Mouse (Mus musculus) embryonic stem cell, embryonic (primary cell): Measurements from ENCODE around the gene Ifitm2.

Experiments
- CTCF ChIA-PET, 4 experiments: fragments of 300-600 bp in 2 of 4; fragments of 350-600 bp in 2 of 4; sonication (Branson Sonifier 250); formaldehyde crosslinking; loops; one replicate each; lab custom pipeline; 2022; ENCODE audit warnings: inconsistent platforms in 2 of 4; lab: Charles Lee
- POLR2A ChIA-PET, 4 experiments: fragments of 300-600 bp in 2 of 4; fragments of 350-600 bp in 2 of 4; sonication (Branson Sonifier 250); formaldehyde crosslinking; loops; one replicate each; lab custom pipeline; 2022; ENCODE audit warnings: antibody characterized with exemption in 4 of 4, inconsistent platforms in 1 of 4; lab: Charles Lee

Gene Ifitm2

GRCm38 (mm10) chr7:140954733-140955071, 1.1 kb downstream of the Ifitm2 start:
- POLR2A ChIA-PET, result interaction anchor here in 3 of 4 experiments (0.6 to 3.7 kb wide), 24 partner anchors 11 to 723 kb away, joined by 3 to 18 read pairs (median 4); partner anchors contain the start of genes Pgghg (in 2 of the 3), Ifitm1 (in 1 of the 3), Ptdss2 (in 1 of the 3) and Sirt3 (in 1 of the 3)
- CTCF ChIA-PET, result interaction anchor here in 3 of 4 experiments (0.6 to 1.7 kb wide), 5 partner anchors 13 to 162 kb away, joined by 3 to 12 read pairs (median 4); partner anchors contain the start of gene Pgghg (in 1 of the 3)

GRCm38 (mm10) chr7:140953800-140954732, 1.7 kb downstream of the Ifitm2 start:
- POLR2A ChIA-PET, result interaction anchor here in 3 of 4 experiments (0.6 to 3.7 kb wide), 26 partner anchors 12 to 723 kb away, joined by 3 to 18 read pairs (median 4); partner anchors contain the start of genes Pgghg (in 2 of the 3), Ifitm1 (in 1 of the 3), Ptdss2 (in 1 of the 3) and Sirt3 (in 1 of the 3)
- CTCF ChIA-PET, result interaction anchor here in 1 of 4 experiments (1.3 to 1.7 kb wide), 2 partner anchors 12 to 45 kb away, joined by 5 to 12 read pairs; partner anchors contain the start of gene Pgghg

- POLR2A ChIA-PET, result interaction anchor here in 2 of 4 experiments (1.0 to 3.7 kb wide), 9 partner anchors 11 to 98 kb away, joined by 3 to 23 read pairs (median 6); partner anchors contain the start of gene Pgghg (in 1 of the 2)
- CTCF ChIA-PET, result no interaction called here
Observed at GRCm38 (mm10) chr7:140953133-140953532, 2.7 kb downstream of the Ifitm2 start.

- ChIA-PET CTCF (interaction anchor here in 2 of 4 experiments (1.3 to 2.0 kb wide), 2 partner anchors 15 to 44 kb away, joined by 3 to 5 read pairs; no protein-coding TSS in a partner anchor), POLR2A (interaction anchor here in 2 of 4 experiments (0.7 to 3.7 kb wide), 12 partner anchors 9 to 268 kb away, joined by 3 to 23 read pairs (median 3); partner anchors contain the start of genes Pgghg (in 1 of the 2) and Rassf7 (in 1 of the 2))
Observed at GRCm38 (mm10) chr7:140952441-140952840, 3.3 kb downstream of the Ifitm2 start.

- ChIA-PET POLR2A (interaction anchor here (0.7 to 3.7 kb wide), 19 partner anchors 7 to 268 kb away, joined by 3 to 23 read pairs (median 4); partner anchors contain the start of genes Pgghg (in 2 of the 4), Ifitm1 (in 1 of the 4) and Rassf7 (in 1 of the 4)), CTCF (interaction anchor here in 3 of 4 experiments (0.7 to 2.0 kb wide), 4 partner anchors 10 to 43 kb away, joined by 3 to 5 read pairs (median 4); partner anchors contain the start of gene Pgghg (in 1 of the 3))
Observed at GRCm38 (mm10) chr7:140951765-140952164, 4.0 kb downstream of the Ifitm2 start.

GRCm38 (mm10) chr7:140951051-140951450, 4.7 kb downstream of the Ifitm2 start:
- ChIA-PET CTCF (interaction anchor here in 3 of 4 experiments (1.0 to 2.0 kb wide), 4 partner anchors 9 to 43 kb away, joined by 3 to 5 read pairs (median 4); partner anchors contain the start of gene Pgghg (in 1 of the 3)), POLR2A (interaction anchor here in 2 of 4 experiments (0.6 to 3.5 kb wide), 17 partner anchors 8 to 229 kb away, joined by 3 to 23 read pairs (median 4); partner anchors contain the start of genes Pgghg (in 2 of the 2) and Ifitm1 (in 1 of the 2))

- POLR2A ChIA-PET, result interaction anchor here in 3 of 4 experiments (0.7 to 3.5 kb wide), 14 partner anchors 8 to 1648 kb away, joined by 3 to 23 read pairs (median 5); partner anchors contain the start of gene Pgghg (in 2 of the 3)
- CTCF ChIA-PET, result interaction anchor here in 2 of 4 experiments (0.6 to 2.0 kb wide), 4 partner anchors 8 to 197 kb away, joined by 3 to 5 read pairs (median 5); no protein-coding TSS in a partner anchor
Observed at GRCm38 (mm10) chr7:140949824-140950530, 5.8 kb downstream of the Ifitm2 start, which contains the start of gene Ifitm5. Ifitm5 (minus strand) TSS chr7:140950291.

- CTCF ChIA-PET, result no interaction called here
- POLR2A ChIA-PET, result interaction anchor here in 1 of 4 experiments (0.9 to 1.7 kb wide), 3 partner anchors 40 to 102 kb away, joined by 3 to 6 read pairs (median 3); no protein-coding TSS in a partner anchor
Observed at GRCm38 (mm10) chr7:140949255-140949654, 6.5 kb downstream of the Ifitm2 start.

- ChIA-PET CTCF (interaction anchor here in 1 of 4 experiments (1.1 kb wide), 1 partner anchor 101 kb away, joined by 3 read pairs; no protein-coding TSS in a partner anchor), POLR2A (interaction anchor here in 3 of 4 experiments (0.6 to 2.2 kb wide), 7 partner anchors 10 to 122 kb away, joined by 3 to 6 read pairs (median 3); no protein-coding TSS in a partner anchor)
Observed at GRCm38 (mm10) chr7:140948161-140948560, 7.6 kb downstream of the Ifitm2 start.

GRCm38 (mm10) chr7:140946980-140947379, 8.8 kb downstream of the Ifitm2 start:
- POLR2A ChIA-PET, result interaction anchor here in 2 of 4 experiments (0.5 to 2.2 kb wide), 5 partner anchors 12 to 522 kb away, joined by 3 to 6 read pairs (median 3); no protein-coding TSS in a partner anchor
- CTCF ChIA-PET, result no interaction called here

GRCm38 (mm10) chr7:140946311-140946710, 9.5 kb downstream of the Ifitm2 start:
- CTCF ChIA-PET, result no interaction called here
- POLR2A ChIA-PET, result interaction anchor here in 1 of 4 experiments (1.0 to 1.2 kb wide), 2 partner anchors 13 to 523 kb away, joined by 3 to 4 read pairs; no protein-coding TSS in a partner anchor

- ChIA-PET POLR2A (no interaction called here), CTCF (interaction anchor here in 1 of 4 experiments (0.8 kb wide), 1 partner anchor 63 kb away, joined by 3 read pairs; no protein-coding TSS in a partner anchor)
Observed at GRCm38 (mm10) chr7:140945247-140945646, 10.5 kb downstream of the Ifitm2 start.

- POLR2A ChIA-PET, result interaction anchor here in 3 of 4 experiments (0.6 to 3.8 kb wide), 16 partner anchors 7 to 808 kb away, joined by 3 to 23 read pairs (median 4); partner anchors contain the start of genes Ifitm1 (in 1 of the 3), Ifitm2 (in 1 of the 3), Ifitm5 (in 1 of the 3) and Zfp941 (in 1 of the 3)
- CTCF ChIA-PET, result interaction anchor here in 1 of 4 experiments (1.5 to 1.6 kb wide), 2 partner anchors 15 to 103 kb away, joined by 5 read pairs; no protein-coding TSS in a partner anchor
Observed at GRCm38 (mm10) chr7:140944236-140944635, 11.6 kb downstream of the Ifitm2 start.

GRCm38 (mm10) chr7:140943356-140943755, 12.4 kb downstream of the Ifitm2 start:
- CTCF ChIA-PET, result interaction anchor here in 2 of 4 experiments (1.5 to 2.9 kb wide), 4 partner anchors 16 to 104 kb away, joined by 5 to 13 read pairs (median 8); no protein-coding TSS in a partner anchor
- POLR2A ChIA-PET, result interaction anchor here in 3 of 4 experiments (0.9 to 3.8 kb wide), 23 partner anchors 8 to 233 kb away, joined by 3 to 26 read pairs (median 6); partner anchors contain the start of genes Gm17387 (in 1 of the 3), Ifitm1 (in 1 of the 3), Ifitm2 (in 1 of the 3) and Ifitm5 (in 1 of the 3)

- ChIA-PET CTCF (interaction anchor here in 3 of 4 experiments (0.6 to 2.9 kb wide), 15 partner anchors 12 to 529 kb away, joined by 3 to 15 read pairs (median 8); partner anchors contain the start of gene Nlrp6 (in 1 of the 3)), POLR2A (interaction anchor here (0.6 to 3.8 kb wide), 32 partner anchors 8 to 1067 kb away, joined by 3 to 26 read pairs (median 5); partner anchors contain the start of genes Ifitm2 (in 2 of the 4), Gm17387 (in 1 of the 4), Ifitm1 (in 1 of the 4) and Ifitm5 (in 1 of the 4))
Observed at GRCm38 (mm10) chr7:140942811-140943210, 13.0 kb downstream of the Ifitm2 start.

GRCm38 (mm10) chr7:140942341-140942740, 13.4 kb downstream of the Ifitm2 start:
- CTCF ChIA-PET, result interaction anchor here in 3 of 4 experiments (0.6 to 2.9 kb wide), 31 partner anchors 12 to 533 kb away, joined by 3 to 15 read pairs (median 5); partner anchors contain the start of genes Nlrp6 (in 1 of the 3), Polr2l (in 1 of the 3) and Tspan4 (in 1 of the 3)
- POLR2A ChIA-PET, result interaction anchor here (0.6 to 3.8 kb wide), 50 partner anchors 8 to 1197 kb away, joined by 3 to 26 read pairs (median 5); partner anchors contain the start of genes Ifitm2 (in 2 of the 4), Ifitm5 (in 2 of the 4), Lrrc56 (in 2 of the 4) and Gm17387 (in 1 of the 4)
